Mouse (Mus musculus): ENCODE measurements around the gene Slco3a1.

GRCm38 (mm10) chr7:74518776-74519175 lies 35.8 kb downstream of the Slco3a1 start:
- TF ChIP-seq CTCF (IDR thresholded peaks at IDR 0.05; ENCODE audit: borderline replicate concordance, insufficient read depth, low read depth, low read length), result no peak
- no peak for TF ChIP-seq POLR2A (IDR thresholded peaks at IDR 0.05; ENCODE audit: borderline replicate concordance, insufficient read depth, low read length)

Measured in cerebellum, adult 2 months (tissue).